Mouse (Mus musculus): ENCODE measurements around the gene Agbl3.

The Agbl3 gene

DNA sequence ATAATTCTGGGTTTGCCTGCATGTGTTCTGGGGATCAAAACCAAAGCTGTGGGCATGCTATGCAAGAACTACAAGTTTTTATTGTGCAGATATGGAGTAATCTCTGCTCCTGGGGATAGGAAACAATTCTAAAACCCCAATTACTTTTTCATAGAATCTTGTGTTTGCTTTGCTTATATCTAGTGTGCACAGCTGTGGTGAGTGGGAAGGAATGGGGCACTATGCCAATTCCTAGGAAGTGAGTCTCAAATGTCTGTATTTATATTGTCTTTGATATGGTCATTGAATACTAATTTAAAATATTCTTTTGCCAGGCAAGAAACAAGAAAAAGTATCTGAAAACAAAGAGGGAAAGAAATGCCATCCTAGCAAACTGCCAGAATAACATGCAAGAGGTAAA is 44.2 kb downstream of the Agbl3 start:
- TF ChIP-seq CTCF (conservative IDR thresholded peaks at IDR 0.05; ENCODE audit: low read length) (no peak), POU5F1 (IDR thresholded peaks at IDR 0.05; ENCODE audit: borderline replicate concordance, low read length) (no peak), NANOG (IDR thresholded peaks at IDR 0.05; ENCODE audit: borderline replicate concordance, low read length) (no peak)
- H3K9me3 ChIP-seq (ENCODE audit: low read length): peaks cover 9% of the 10 kb centered on the region
- H3K36me3 ChIP-seq (ENCODE audit: insufficient read depth, low read length): no peaks in the 10 kb centered on the region
- no peaks in the 10 kb centered on the region for H3K4me1 ChIP-seq (replicated peaks; ENCODE audit: low read depth, low read length)
- H3K27me3 ChIP-seq (ENCODE audit: insufficient read depth, low read length): no peaks in the 10 kb centered on the region
- no peak overlapping the region for H3K4me3 ChIP-seq (replicated peaks; ENCODE audit: low read length)

DNA sequence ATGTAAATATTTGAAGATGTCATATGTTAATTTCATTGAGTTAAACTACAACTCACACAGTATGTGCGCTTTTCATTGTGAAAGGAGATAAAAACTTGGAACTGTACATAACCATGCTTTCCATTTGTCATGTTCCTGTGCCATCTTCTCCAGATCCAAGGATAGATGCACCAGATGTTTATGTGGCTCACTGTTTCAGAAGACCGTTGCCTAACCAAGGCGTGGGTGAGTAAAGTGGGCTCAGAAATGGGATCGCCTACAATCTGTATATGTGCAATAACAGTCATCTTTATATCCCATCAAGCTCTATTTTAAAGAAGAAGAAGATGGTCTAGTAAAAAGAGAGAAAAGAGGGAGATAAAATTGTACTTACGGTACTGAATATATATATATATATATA is 52.1 kb downstream of the Agbl3 start:
- Histone ChIP-seq H3K36me3 (ENCODE audit: insufficient read depth, low read length) (no peaks in the 10 kb centered on the region), H3K4me1 (replicated peaks; ENCODE audit: low read depth, low read length) (no peaks in the 10 kb centered on the region), H3K4me3 (replicated peaks; ENCODE audit: low read length) (no peak overlapping the region), H3K9me3 (ENCODE audit: low read length) (peaks cover under 1% of the 10 kb centered on the region; the same call in 1 of the 2 replicates), H3K27me3 (ENCODE audit: insufficient read depth, low read length) (no peaks in the 10 kb centered on the region)
- TF ChIP-seq NANOG (IDR thresholded peaks at IDR 0.05; ENCODE audit: borderline replicate concordance, low read length) (no peak), CTCF (conservative IDR thresholded peaks at IDR 0.05; ENCODE audit: low read length) (no peak), POU5F1 (IDR thresholded peaks at IDR 0.05; ENCODE audit: borderline replicate concordance, low read length) (no peak)

DNA sequence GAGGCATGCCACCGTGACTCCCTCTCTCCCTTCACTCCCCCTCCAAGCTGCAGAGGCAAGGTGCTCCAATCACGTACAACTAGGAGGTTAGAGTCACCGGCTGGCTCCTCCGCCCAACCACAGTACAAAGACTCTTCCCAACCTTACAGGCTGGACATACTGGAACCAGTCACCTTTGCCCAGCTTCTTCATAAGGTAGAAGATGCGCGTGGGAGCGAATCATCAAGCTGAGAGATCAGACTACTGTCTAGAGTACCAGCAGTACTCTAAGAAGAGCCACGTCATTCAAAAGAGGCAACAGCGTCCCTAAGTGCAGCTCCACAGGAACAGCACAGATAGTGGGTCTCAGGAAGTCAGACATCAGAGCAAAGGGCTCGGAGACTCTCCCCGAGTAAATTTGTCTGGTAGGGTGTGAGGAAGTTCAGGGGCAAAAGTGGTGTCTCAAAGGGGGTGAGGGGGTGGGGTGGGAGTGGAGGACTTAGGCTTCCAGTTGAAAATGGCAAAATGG is 81.4 kb downstream of the Agbl3 start:
- Histone ChIP-seq H3K9me3 (ENCODE audit: low read length) (peaks cover 6% of the 10 kb centered on the region), H3K36me3 (ENCODE audit: insufficient read depth, low read length) (no peaks in the 10 kb centered on the region), H3K4me3 (replicated peaks; ENCODE audit: low read length) (no peak overlapping the region), H3K27me3 (ENCODE audit: insufficient read depth, low read length) (peaks cover 10% of the 10 kb centered on the region; the same call in 1 of the 2 replicates), H3K4me1 (replicated peaks; ENCODE audit: low read depth, low read length) (peaks cover 34% of the 10 kb centered on the region)
- TF ChIP-seq CTCF (conservative IDR thresholded peaks at IDR 0.05; ENCODE audit: low read length): no peak
- no peak for TF ChIP-seq NANOG (IDR thresholded peaks at IDR 0.05; ENCODE audit: borderline replicate concordance, low read length)
- TF ChIP-seq POU5F1 (IDR thresholded peaks at IDR 0.05; ENCODE audit: borderline replicate concordance, low read length): no peak

DNA sequence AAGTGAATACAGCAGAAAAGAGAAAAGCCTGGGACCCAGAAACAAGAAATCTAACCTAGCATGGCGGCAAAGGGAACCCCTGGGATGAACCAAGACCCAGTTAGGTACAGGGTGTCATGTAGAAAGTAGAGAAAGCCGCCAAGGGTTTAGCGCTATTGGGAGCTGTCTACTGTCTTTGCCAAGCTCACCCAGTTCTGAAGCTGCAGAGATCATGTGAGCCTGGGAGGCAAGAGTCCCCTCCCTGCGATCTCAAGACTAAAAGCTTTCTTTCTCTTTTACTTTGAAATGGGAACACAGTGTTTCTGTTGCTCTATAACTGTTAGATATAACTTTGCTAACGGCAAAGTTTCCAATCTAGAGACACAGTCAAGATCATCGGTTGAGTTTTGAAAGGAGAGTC is 82.1 kb downstream of the Agbl3 start:
- Histone ChIP-seq H3K9me3 (ENCODE audit: low read length) (no peaks in the 10 kb centered on the region; the same call in 1 of the 2 replicates), H3K27me3 (ENCODE audit: insufficient read depth, low read length) (peaks cover 11% of the 10 kb centered on the region; the same call in 1 of the 2 replicates), H3K36me3 (ENCODE audit: insufficient read depth, low read length) (no peaks in the 10 kb centered on the region), H3K4me3 (replicated peaks; ENCODE audit: low read length) (no peak overlapping the region), H3K4me1 (replicated peaks; ENCODE audit: low read depth, low read length) (peaks cover 42% of the 10 kb centered on the region)
- TF ChIP-seq POU5F1 (IDR thresholded peaks at IDR 0.05; ENCODE audit: borderline replicate concordance, low read length): no peak
- no peak for TF ChIP-seq CTCF (conservative IDR thresholded peaks at IDR 0.05; ENCODE audit: low read length)
- TF ChIP-seq NANOG (IDR thresholded peaks at IDR 0.05; ENCODE audit: borderline replicate concordance, low read length): no peak

DNA sequence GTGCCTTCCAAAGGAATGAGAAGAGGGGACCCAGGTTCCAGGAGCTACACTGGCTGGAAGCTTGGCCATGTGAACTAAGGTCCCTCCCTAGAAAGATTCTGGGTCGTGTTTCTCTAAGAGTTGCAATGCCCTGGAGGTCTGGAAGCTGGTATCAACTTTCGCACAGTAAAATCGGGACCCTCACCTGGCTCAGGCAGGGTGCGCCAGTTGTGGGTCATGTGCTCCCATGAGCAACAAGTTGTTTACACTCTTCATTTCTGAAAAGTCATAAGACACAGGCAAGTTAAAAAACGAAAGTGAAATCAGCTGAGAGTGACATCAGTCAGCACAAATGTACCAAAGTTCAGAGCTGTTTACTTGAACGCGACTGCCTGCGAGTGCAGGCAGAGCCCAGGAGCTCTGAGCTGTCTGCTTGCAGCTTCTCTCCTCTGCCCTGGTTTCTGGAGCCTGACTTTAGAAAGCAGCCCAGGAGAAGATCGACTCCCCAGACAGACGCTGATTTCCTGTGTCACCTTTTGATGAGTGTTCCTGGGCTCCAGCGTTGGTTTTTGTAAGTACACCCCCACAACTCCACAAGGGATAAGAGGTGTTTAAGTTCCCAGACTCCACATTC is 82.7 kb downstream of the Agbl3 start, which contains the start of gene Tmem140:
Gene Tmem140 (plus strand): TSS at position 356 of the 613 bp plus-strand sequence.
- no peak for TF ChIP-seq POU5F1 (IDR thresholded peaks at IDR 0.05; ENCODE audit: borderline replicate concordance, low read length)
- TF ChIP-seq CTCF (conservative IDR thresholded peaks at IDR 0.05; ENCODE audit: low read length): no peak; the same call in 1 of the 2 replicates
- TF ChIP-seq NANOG (IDR thresholded peaks at IDR 0.05; ENCODE audit: borderline replicate concordance, low read length): no peak
- no peaks in the 10 kb centered on the region for H3K36me3 ChIP-seq (ENCODE audit: insufficient read depth, low read length)

DNA sequence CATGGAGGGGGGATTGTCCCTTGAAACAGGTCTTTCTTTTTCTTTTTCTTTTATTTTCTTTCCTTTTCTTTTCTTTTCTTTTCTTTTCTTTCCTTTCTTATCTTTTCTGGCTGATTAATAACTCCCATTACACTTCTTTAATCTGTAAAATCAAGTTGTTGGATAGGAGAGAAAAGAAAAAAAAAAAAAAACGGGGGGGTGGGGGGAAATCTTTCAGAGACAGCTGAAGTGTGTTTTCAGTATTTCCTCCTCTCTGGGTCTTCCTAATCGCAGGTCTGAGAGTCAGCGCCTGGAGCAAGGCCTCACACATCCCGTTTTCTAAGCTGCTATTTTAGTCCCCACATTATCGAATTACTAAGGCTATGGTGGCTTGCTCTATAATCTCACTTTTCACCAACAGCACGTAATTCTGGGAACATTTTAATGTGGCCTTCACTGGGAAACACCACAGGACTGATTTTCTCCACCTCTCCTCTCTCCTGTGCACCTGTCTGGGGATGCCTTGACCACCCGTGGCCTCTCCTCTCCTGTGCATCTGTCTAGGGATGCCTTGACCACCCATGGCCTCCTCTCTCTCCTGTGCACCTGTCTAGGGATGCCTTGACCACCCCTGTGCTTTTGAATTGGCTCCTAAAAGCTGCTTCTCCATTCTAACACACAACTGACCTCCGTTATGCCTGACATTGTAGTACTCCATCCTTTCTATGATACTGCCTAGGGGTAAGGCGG is 83.7 kb downstream of the Agbl3 start:
- Histone ChIP-seq H3K27me3 (ENCODE audit: insufficient read depth, low read length) (peaks cover 20% of the 10 kb centered on the region), H3K4me1 (replicated peaks; ENCODE audit: low read depth, low read length) (peaks cover 52% of the 10 kb centered on the region), H3K4me3 (replicated peaks; ENCODE audit: low read length) (no peak overlapping the region), H3K36me3 (ENCODE audit: insufficient read depth, low read length) (no peaks in the 10 kb centered on the region), H3K9me3 (ENCODE audit: low read length) (no peaks in the 10 kb centered on the region)
- TF ChIP-seq CTCF (conservative IDR thresholded peaks at IDR 0.05; ENCODE audit: low read length): no peak
- TF ChIP-seq NANOG (IDR thresholded peaks at IDR 0.05; ENCODE audit: borderline replicate concordance, low read length): no peak
- no peak for TF ChIP-seq POU5F1 (IDR thresholded peaks at IDR 0.05; ENCODE audit: borderline replicate concordance, low read length)

More for the DNA sequence above, 82.7 kb downstream of the Agbl3 start, which contains the start of gene Tmem140:
- Histone ChIP-seq H3K9me3 (ENCODE audit: low read length) (no peaks in the 10 kb centered on the region), H3K27me3 (ENCODE audit: insufficient read depth, low read length) (peaks cover 16% of the 10 kb centered on the region), H3K4me1 (replicated peaks; ENCODE audit: low read depth, low read length) (peaks cover 47% of the 10 kb centered on the region), H3K4me3 (replicated peaks; ENCODE audit: low read length) (no peak within 1 kb of the TSS)

DNA sequence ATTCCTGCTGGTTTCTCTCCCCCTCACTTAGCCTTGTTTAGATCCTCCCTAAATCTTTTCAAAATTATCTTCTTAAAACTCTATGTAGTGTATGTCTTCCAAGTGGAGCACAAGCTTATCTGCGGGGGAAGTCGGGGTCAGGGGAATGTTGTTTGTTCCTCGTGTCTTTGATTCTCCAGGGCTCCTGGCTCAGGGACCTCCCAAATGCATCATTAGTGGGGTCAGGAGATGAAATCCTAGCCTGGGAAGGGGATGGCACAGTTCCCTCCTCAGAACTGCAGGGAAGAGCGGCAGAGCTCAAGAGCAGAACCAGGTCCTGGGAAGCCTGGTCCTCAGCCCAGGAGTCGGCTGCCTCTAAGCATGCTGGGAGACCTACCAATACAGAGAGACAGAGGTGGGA is 85.0 kb downstream of the Agbl3 start:
- H3K27me3 ChIP-seq (ENCODE audit: insufficient read depth, low read length): peaks cover 27% of the 10 kb centered on the region
- H3K36me3 ChIP-seq (ENCODE audit: insufficient read depth, low read length): no peaks in the 10 kb centered on the region
- H3K4me1 ChIP-seq (replicated peaks; ENCODE audit: low read depth, low read length): peaks cover 63% of the 10 kb centered on the region
- no peak overlapping the region for H3K4me3 ChIP-seq (replicated peaks; ENCODE audit: low read length)
- TF ChIP-seq CTCF (conservative IDR thresholded peaks at IDR 0.05; ENCODE audit: low read length): no peak
- H3K9me3 ChIP-seq (ENCODE audit: low read length): no peaks in the 10 kb centered on the region

DNA sequence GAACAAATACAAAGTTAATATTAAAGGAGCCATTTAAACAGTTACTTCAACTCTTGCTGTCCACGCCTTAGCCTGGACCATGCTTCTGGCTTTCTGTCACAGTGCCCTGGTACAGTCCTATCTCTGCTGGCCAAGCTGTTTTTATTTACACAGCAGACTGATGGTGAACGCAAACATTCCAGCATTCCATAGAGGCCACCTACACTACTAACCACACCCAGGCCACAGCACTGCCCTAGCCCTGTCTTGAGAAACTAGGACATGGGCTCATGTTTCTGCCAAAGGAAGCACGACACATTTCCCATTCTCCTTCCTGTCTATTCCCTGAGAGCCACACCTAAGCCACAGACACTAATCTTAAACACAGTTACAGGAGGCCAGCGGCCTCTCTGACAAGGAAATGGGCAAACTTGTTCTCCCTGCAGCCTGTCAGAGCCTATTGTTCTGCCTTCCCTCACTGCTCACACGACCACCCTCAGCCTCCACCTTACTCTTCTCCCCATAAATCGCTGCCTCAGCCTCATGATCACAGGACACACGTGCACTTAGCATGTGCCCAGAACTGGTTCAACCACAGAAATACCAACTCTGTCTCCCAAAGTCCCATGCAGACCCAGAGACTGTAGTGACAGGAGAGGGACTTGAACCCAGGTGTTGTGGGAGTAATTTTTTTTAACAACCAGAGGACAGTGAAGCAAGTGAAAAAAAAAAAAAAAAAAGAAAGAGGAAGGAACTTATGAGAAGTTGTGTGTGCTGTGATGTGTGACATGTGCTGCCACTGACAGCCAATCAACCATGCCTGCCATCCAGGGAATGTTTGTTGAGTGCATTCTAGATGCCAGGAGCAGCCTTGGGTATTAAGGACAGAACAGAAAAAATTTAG is 85.7 kb downstream of the Agbl3 start:
- H3K4me3 ChIP-seq (replicated peaks; ENCODE audit: low read length): no peak overlapping the region
- peaks cover 64% of the 10 kb centered on the region for H3K4me1 ChIP-seq (replicated peaks; ENCODE audit: low read depth, low read length)
- H3K27me3 ChIP-seq (ENCODE audit: insufficient read depth, low read length): peaks cover 27% of the 10 kb centered on the region
- H3K36me3 ChIP-seq (ENCODE audit: insufficient read depth, low read length): no peaks in the 10 kb centered on the region
- no peaks in the 10 kb centered on the region for H3K9me3 ChIP-seq (ENCODE audit: low read length)
- no peak for TF ChIP-seq CTCF (conservative IDR thresholded peaks at IDR 0.05; ENCODE audit: low read length)
- no peak for TF ChIP-seq POU5F1 (IDR thresholded peaks at IDR 0.05; ENCODE audit: borderline replicate concordance, low read length)
- TF ChIP-seq NANOG (IDR thresholded peaks at IDR 0.05; ENCODE audit: borderline replicate concordance, low read length): no peak

Measured in E14TG2a.4 (cell line).